Mouse (Mus musculus) erythroblast, embryonic 14.5 days (primary cell): Measurements from ENCODE around the gene Zfr2.

Experiments used
- GATA1 ChIP-seq: IDR thresholded peaks from 2 replicates; pipeline ENCODE4 v1.6.1; 2012; ENCODE audit warnings: low read length, inconsistent platforms, mixed read lengths
- TAL1 ChIP-seq: IDR thresholded peaks from 3 replicates; pipeline ENCODE4 v1.6.1; 2012; ENCODE audit warnings: low read length, inconsistent platforms, mixed read lengths

DNA sequence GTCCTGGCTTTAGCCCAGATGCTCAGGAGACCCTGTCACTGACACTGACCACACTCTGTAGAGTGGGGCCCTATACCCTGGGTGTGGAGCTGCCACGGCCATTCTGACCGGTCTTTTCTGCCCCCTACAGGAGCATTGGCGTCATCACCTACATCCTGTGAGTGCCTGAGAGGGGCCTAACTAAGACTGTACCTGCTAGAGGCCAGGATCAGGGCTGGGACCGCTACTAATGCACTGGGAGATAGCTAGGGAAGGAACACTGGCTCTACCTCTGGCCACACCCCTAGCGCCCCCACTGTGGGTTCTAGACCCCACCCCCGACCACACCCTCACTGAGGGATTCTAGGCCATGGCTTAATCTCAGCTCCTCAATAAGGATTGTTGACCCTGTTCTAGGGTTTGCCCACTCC is 42.0 kb upstream of the Zfr2 start:
- TF ChIP-seq GATA1 (no peak), TAL1 (no peak)
